Mouse (Mus musculus) Patski (cell line): ENCODE results near the gene Epb41. TPM values are rescaled to one million over a fixed set of nuclear protein-coding genes. Genes with fewer than 3 reads are reported as not detected.

Experiments
- ATAC-seq: fragments of 100-300 bp; one replicate; pipeline ENCODE4 v1.8.0; 2021
- CTCF ChIA-PET: fragments of 350-600 bp; sonication (Branson Sonifier 250); formaldehyde crosslinking; loops from one replicate; lab custom pipeline; 2022; ENCODE audit warnings: inconsistent platforms; lab: Charles Lee
- POLR2A ChIA-PET: fragments of 350-600 bp; sonication (Branson Sonifier 250); formaldehyde crosslinking; loops from one replicate; lab custom pipeline; 2022; ENCODE audit warnings: antibody characterized with exemption, inconsistent platforms; lab: Charles Lee
- DNase-seq: peaks from one replicate; pipeline ENCODE4 v3.0.0-alpha.2; 2011; ENCODE audit warnings: low read depth, low spot score
- H3K27me3 ChIP-seq: fragments of 371-371 bp; one replicate; pipeline ENCODE4 v1.5.1; 2021
- CTCF ChIP-seq: fragments of 100-300 bp; IDR thresholded peaks from one replicate; pipeline ENCODE4 v1.5.1; 2021
- in situ Hi-C: fragments of 300-500 bp; cut with MboI; formaldehyde crosslinking; loops from 3 replicates; pipeline ENCODE4 v1.11.1; 2018; ENCODE audit warnings: low pct_unique_long_range_greater_than_20kb, mixed read lengths
- polyA plus RNA-seq: library from polyadenylated mRNA; unstranded; gene quantifications from one replicate; pipeline ENCODE4 v1.2.3, GENCODE M21; 2021

Gene Epb41
- polyA plus RNA-seq, 1 experiment from 2014 or later = 53.5 TPM

GRCm38 (mm10) chr4:131918026-131918533 is 157.0 kb downstream of the Epb41 start:
- H3K27me3 ChIP-seq = no peaks in the 10 kb centered on the region
- ChIA-PET CTCF (interaction anchor here (1.1 to 2.8 kb wide), 3 partner anchors 9 to 161 kb away, joined by 3 to 16 read pairs (median 9); no protein-coding TSS in a partner anchor), POLR2A (interaction anchor here (0.6 kb wide), 1 partner anchor 10 kb away, joined by 3 read pairs; no protein-coding TSS in a partner anchor)
- no peak for ATAC-seq
- no peak for TF ChIP-seq CTCF
- in situ Hi-C loops = no loop called here
- no peak for DNase-seq

GRCm38 (mm10) chr4:131917010-131917555 is 158.0 kb downstream of the Epb41 start:
- ATAC-seq (no peak), DNase-seq (no peak)
- TF ChIP-seq CTCF = no peak
- CTCF ChIA-PET = interaction anchor here (2.6 to 2.8 kb wide), 2 partner anchors 10 to 162 kb away, joined by 9 to 16 read pairs; no protein-coding TSS in a partner anchor
- in situ Hi-C loops = no loop called here
- H3K27me3 ChIP-seq = no peaks in the 10 kb centered on the region
- POLR2A ChIA-PET = no interaction called here

GRCm38 (mm10) chr4:131916425-131916824 is 158.7 kb downstream of the Epb41 start:
- POLR2A ChIA-PET = no interaction called here
- DNase-seq (no peak), ATAC-seq (peak; percentile 56)
- in situ Hi-C loops = no loop called here
- no peaks in the 10 kb centered on the region for H3K27me3 ChIP-seq
- no peak for TF ChIP-seq CTCF
- CTCF ChIA-PET = interaction anchor here (2.6 to 2.8 kb wide), 2 partner anchors 11 to 163 kb away, joined by 9 to 16 read pairs; no protein-coding TSS in a partner anchor

- ATAC-seq = no peak
- ChIA-PET POLR2A (interaction anchor here (0.7 kb wide), 1 partner anchor 156 kb away, joined by 4 read pairs; no protein-coding TSS in a partner anchor), CTCF (interaction anchor here (2.6 to 2.8 kb wide), 2 partner anchors 11 to 164 kb away, joined by 9 to 16 read pairs; no protein-coding TSS in a partner anchor)
- H3K27me3 ChIP-seq = no peaks in the 10 kb centered on the region
- in situ Hi-C loops = no loop called here
- no peak for TF ChIP-seq CTCF
- DNase-seq = no peak
Measured at GRCm38 (mm10) chr4:131915821-131916328, 159.2 kb downstream of the Epb41 start.

- CTCF ChIA-PET = no interaction called here
- ATAC-seq (no peak), DNase-seq (no peak)
- in situ Hi-C loops = no loop called here
- POLR2A ChIA-PET = interaction anchor here (0.6 kb wide), 1 partner anchor 204 kb away, joined by 9 read pairs; no protein-coding TSS in a partner anchor
- H3K27me3 ChIP-seq = no peaks in the 10 kb centered on the region
- no peak for TF ChIP-seq CTCF
Measured at GRCm38 (mm10) chr4:131914891-131915469, 160.1 kb downstream of the Epb41 start.

GRCm38 (mm10) chr4:131914046-131914643 is 161.0 kb downstream of the Epb41 start:
- DNase-seq = no peak
- CTCF ChIA-PET = interaction anchor here (1.0 kb wide), 3 partner anchors 17 to 166 kb away, joined by 3 to 4 read pairs (median 4); no protein-coding TSS in a partner anchor
- no peak for TF ChIP-seq CTCF
- in situ Hi-C loops = no loop called here
- POLR2A ChIA-PET = interaction anchor here (0.6 kb wide), 1 partner anchor 205 kb away, joined by 9 read pairs; no protein-coding TSS in a partner anchor
- no peak for ATAC-seq
- no peaks in the 10 kb centered on the region for H3K27me3 ChIP-seq

GRCm38 (mm10) chr4:131913526-131913925 is 161.6 kb downstream of the Epb41 start:
- in situ Hi-C loops = no loop called here
- TF ChIP-seq CTCF = no peak
- peak; percentile 16 for ATAC-seq
- POLR2A ChIA-PET = no interaction called here
- DNase-seq = peak; percentile 41
- no peaks in the 10 kb centered on the region for H3K27me3 ChIP-seq
- CTCF ChIA-PET = interaction anchor here (1.0 kb wide), 3 partner anchors 17 to 166 kb away, joined by 3 to 4 read pairs (median 4); no protein-coding TSS in a partner anchor

GRCm38 (mm10) chr4:131911521-131911920 is 163.6 kb downstream of the Epb41 start:
- TF ChIP-seq CTCF = no peak
- no peak for ATAC-seq
- ChIA-PET POLR2A (no interaction called here), CTCF (no interaction called here)
- no peak for DNase-seq
- H3K27me3 ChIP-seq = no peaks in the 10 kb centered on the region
- in situ Hi-C loops = no loop called here

GRCm38 (mm10) chr4:131910237-131910994 is 164.7 kb downstream of the Epb41 start:
- no peak for TF ChIP-seq CTCF
- DNase-seq = no peak
- H3K27me3 ChIP-seq = no peaks in the 10 kb centered on the region
- in situ Hi-C loops = no loop called here
- ChIA-PET POLR2A (no interaction called here), CTCF (no interaction called here)
- ATAC-seq = no peak

- peak; percentile 53 for TF ChIP-seq CTCF
- ChIA-PET CTCF (no interaction called here), POLR2A (no interaction called here)
- no peaks in the 10 kb centered on the region for H3K27me3 ChIP-seq
- in situ Hi-C loops = loop anchor here (10.0 kb wide), 1 partner anchor 177 kb away; no protein-coding TSS in a partner anchor
- ATAC-seq (no peak), DNase-seq (no peak)
Measured at GRCm38 (mm10) chr4:131907912-131908311, 167.2 kb downstream of the Epb41 start.
